Mouse (Mus musculus): ENCODE results near the gene Arrdc3. TPM values are rescaled to one million over a fixed set of nuclear protein-coding genes. Genes with fewer than 3 reads are reported as not detected.

Gene Arrdc3
- polyA plus RNA-seq (2014; fragmentation: Illumina TruSeq; extraction: RNeasy Lipid Tissue Mini Kit (QIAGEN cat#74804); ENCODE audit: low read depth, low replicate concordance), result 197 TPM

DNA sequence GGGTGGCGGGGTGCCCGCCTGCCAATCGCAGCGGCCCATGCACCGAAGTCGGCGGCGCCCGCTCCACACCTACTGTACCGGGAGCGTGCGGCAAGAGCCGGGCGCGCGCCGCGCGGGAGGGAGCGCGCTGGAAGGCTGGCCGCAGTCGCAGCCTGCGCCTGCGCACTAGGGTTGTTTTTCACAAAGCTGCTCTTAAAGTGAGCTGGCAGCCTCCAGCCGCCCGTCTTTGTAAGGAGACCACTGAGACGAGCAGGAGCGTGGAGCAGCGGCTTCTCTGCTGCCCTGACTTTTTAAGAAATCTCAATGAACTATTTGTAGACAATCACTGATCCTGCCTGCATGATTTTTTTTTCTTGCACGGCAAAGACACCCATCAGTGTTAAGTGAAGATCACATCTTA lies at the start of gene Arrdc3:
Arrdc3 (plus strand) TSS at position 195 of the 400 bp plus-strand sequence.

